Mouse (Mus musculus) cerebellum, adult 9-11 months (tissue): Measurements from ENCODE around the gene 4930438A08Rik.
"Not testable (repeated sequence)": the region's sequence is repeated elsewhere in the genome, so short reads cannot be mapped to it uniquely, and the experiment has no call there.

Experiments used
- DNase-seq: peaks from one replicate; pipeline ENCODE4 v3.0.0; 2022

Gene 4930438A08Rik

GRCm38 (mm10) chr11:58274572-58274971 is at the start of gene 4930438A08Rik:
Gene 4930438A08Rik, plus strand, starts transcription at chr11:58274799.
- DNase-seq: no peak

- DNase-seq: not testable (repeated sequence)
Observed at GRCm38 (mm10) chr11:58224872-58225271, 49.7 kb upstream of the 4930438A08Rik start.

GRCm38 (mm10) chr11:58225655-58226054 is 48.9 kb upstream of the 4930438A08Rik start:
- peak; percentile 37 for DNase-seq

- no peak for DNase-seq
Observed at GRCm38 (mm10) chr11:58226425-58226824, 48.2 kb upstream of the 4930438A08Rik start.

- not testable (repeated sequence) for DNase-seq
Observed at GRCm38 (mm10) chr11:58228021-58228420, 46.6 kb upstream of the 4930438A08Rik start.

- DNase-seq: no peak
Observed at GRCm38 (mm10) chr11:58230396-58230910, 44.1 kb upstream of the 4930438A08Rik start.

GRCm38 (mm10) chr11:58231156-58231555 is 43.4 kb upstream of the 4930438A08Rik start:
- no peak for DNase-seq

- not testable (repeated sequence) for DNase-seq
Observed at GRCm38 (mm10) chr11:58234551-58234950, 40.0 kb upstream of the 4930438A08Rik start.

GRCm38 (mm10) chr11:58235152-58235551 is 39.4 kb upstream of the 4930438A08Rik start:
- DNase-seq: no peak

GRCm38 (mm10) chr11:58238840-58239791 is 35.5 kb upstream of the 4930438A08Rik start:
- no peak for DNase-seq

- no peak for DNase-seq
Observed at GRCm38 (mm10) chr11:58247294-58247693, 27.3 kb upstream of the 4930438A08Rik start.

- DNase-seq: no peak
Observed at GRCm38 (mm10) chr11:58249203-58249981, 25.2 kb upstream of the 4930438A08Rik start.

GRCm38 (mm10) chr11:58250550-58250949 is 24.0 kb upstream of the 4930438A08Rik start:
- DNase-seq: no peak

GRCm38 (mm10) chr11:58254411-58254810 is 20.2 kb upstream of the 4930438A08Rik start:
- DNase-seq: no peak

- no peak for DNase-seq
Observed at GRCm38 (mm10) chr11:58257816-58258215, 16.8 kb upstream of the 4930438A08Rik start.

- DNase-seq: no peak
Observed at GRCm38 (mm10) chr11:58260156-58260555, 14.4 kb upstream of the 4930438A08Rik start.

GRCm38 (mm10) chr11:58261826-58262225 is 12.8 kb upstream of the 4930438A08Rik start:
- DNase-seq: no peak

GRCm38 (mm10) chr11:58262336-58262735 is 12.3 kb upstream of the 4930438A08Rik start:
- no peak for DNase-seq

- no peak for DNase-seq
Observed at GRCm38 (mm10) chr11:58263516-58263915, 11.1 kb upstream of the 4930438A08Rik start.

GRCm38 (mm10) chr11:58264546-58264945 is 10.1 kb upstream of the 4930438A08Rik start:
- DNase-seq: no peak

GRCm38 (mm10) chr11:58268285-58268684 is 6.3 kb upstream of the 4930438A08Rik start:
- no peak for DNase-seq

GRCm38 (mm10) chr11:58275756-58276155 is 1.2 kb downstream of the 4930438A08Rik start:
- DNase-seq: no peak

GRCm38 (mm10) chr11:58281970-58282496 is 7.4 kb downstream of the 4930438A08Rik start:
- DNase-seq: no peak
